Mouse (Mus musculus) limb, embryonic 14.5 days (tissue): ENCODE measurements around the gene Nsf. TPM values are rescaled to one million over a fixed set of nuclear protein-coding genes. Genes with fewer than 3 reads are reported as not detected.

Source experiments
- ATAC-seq: fragments of 200-750 bp; cut with Nextera tagmentation; 2 replicates; pipeline ENCODE4 v1.8.0; 2017; ENCODE audit warnings: low read depth, moderate number of reproducible peaks, moderate TSS enrichment; ENCODE audit not compliant: low FRiP score
- DNase-seq: peaks from one replicate; pipeline ENCODE4 v3.0.0-alpha.2; 2015; ENCODE audit warnings: low spot score
- H3K27ac ChIP-seq: fragments of 300-500 bp; sonication (generic); replicated peaks from 2 replicates; pipeline ENCODE4 v1.5.1; 2014; ENCODE audit warnings: low read depth, mild to moderate bottlenecking, low read length, moderate library complexity, mixed read lengths
- H3K27me3 ChIP-seq: fragments of 300-500 bp; sonication (generic); 2 replicates; pipeline ENCODE4 v1.6.1; 2014; ENCODE audit warnings: low read length, mixed read lengths; ENCODE audit not compliant: control insufficient read depth, insufficient read depth
- H3K36me3 ChIP-seq: fragments of 300-500 bp; sonication (generic); 2 replicates; pipeline ENCODE4 v1.6.1; 2014; ENCODE audit warnings: mild to moderate bottlenecking, low read length, moderate library complexity, mixed read lengths; ENCODE audit not compliant: control insufficient read depth, insufficient read depth
- H3K4me1 ChIP-seq: fragments of 300-500 bp; sonication (generic); 2 replicates; pipeline ENCODE4 v1.6.1; 2014; ENCODE audit warnings: antibody characterized with exemption, low read length, mixed read lengths; ENCODE audit not compliant: control insufficient read depth, insufficient read depth
- H3K4me2 ChIP-seq: fragments of 300-500 bp; sonication (generic); replicated peaks from 2 replicates; pipeline ENCODE4 v1.6.1; 2014; ENCODE audit warnings: low read depth, mild to moderate bottlenecking, low read length, moderate library complexity; ENCODE audit not compliant: severe bottlenecking
- H3K4me3 ChIP-seq: fragments of 300-500 bp; sonication (generic); replicated peaks from 2 replicates; pipeline ENCODE4 v1.5.1; 2014; ENCODE audit warnings: low read length
- H3K9ac ChIP-seq: fragments of 300-500 bp; sonication (generic); 2 replicates; pipeline ENCODE4 v1.6.1; 2014; ENCODE audit warnings: mild to moderate bottlenecking, low read depth, low read length, moderate library complexity; ENCODE audit not compliant: severe bottlenecking
- H3K9me3 ChIP-seq: fragments of 300-500 bp; sonication (generic); 2 replicates; pipeline ENCODE4 v1.6.1; 2016; ENCODE audit warnings: low read length; ENCODE audit not compliant: control insufficient read depth
- POLR2A ChIP-seq: fragments of 200-500 bp; IDR thresholded peaks from 2 replicates; pipeline ENCODE4 v1.8.0; 2012; ENCODE audit warnings: inconsistent platforms, mild to moderate bottlenecking, moderate library complexity, borderline replicate concordance; ENCODE audit not compliant: insufficient read depth, insufficient read length; ENCODE audit errors: extremely low read depth
- whole genome bisulfite sequencing: fragments of 180-500 bp; shearing (Covaris S2); extraction: QIAGEN DNeasy Blood & Tissue Kit; methylation state at CpG from one replicate; pipeline ENCODE4 v1.1.7; 2014; 5-methylcytosine and 5-hydroxymethylcytosine counted together
- polyA plus RNA-seq, 2 experiments: library from polyadenylated mRNA; depleted of rRNA in 1 of 2; stranded (reverse) in 1 of 2; unstranded in 1 of 2; fragments of >200 nt; fragmentation: Nextera tagmentation in 1 of 2; extraction: Ambion mirVana in 1 of 2; gene quantifications; 2 replicates each; pipeline versions ENCODE4 v1.2.1 to v1.2.3; 2012 to 2014

Gene Nsf
- polyA plus RNA-seq, 2 experiments, result 33.5 to 43.6 TPM

GRCm38 (mm10) chr11:103773387-103774227 lies 180.2 kb downstream of the Nsf start, which contains the start of gene Wnt3:
TSS of gene Wnt3 (plus strand) at chr11:103774150.
- peaks cover 77% of the 10 kb centered on the region for H3K27me3 ChIP-seq
- no peaks in the 10 kb centered on the region for H3K36me3 ChIP-seq
- peak within 1 kb of the TSS; percentile 36 for H3K9ac ChIP-seq
- H3K9me3 ChIP-seq, result no peaks in the 10 kb centered on the region
- H3K27ac ChIP-seq, result no peak within 1 kb of the TSS
- 0 out of 2 replicates have a peak, but pooled peaks cover 3% of the 10 kb centered on the region for H3K4me1 ChIP-seq
- ATAC-seq (no peak), DNase-seq (peak; percentile 27)
- H3K4me3 ChIP-seq, result peak within 1 kb of the TSS; percentile 32
- TF ChIP-seq POLR2A, result no peak
- under 1% methylated on average over 60 of the region's 60 CpGs for WGBS
- peak within 1 kb of the TSS; percentile 52 for H3K4me2 ChIP-seq

DNA sequence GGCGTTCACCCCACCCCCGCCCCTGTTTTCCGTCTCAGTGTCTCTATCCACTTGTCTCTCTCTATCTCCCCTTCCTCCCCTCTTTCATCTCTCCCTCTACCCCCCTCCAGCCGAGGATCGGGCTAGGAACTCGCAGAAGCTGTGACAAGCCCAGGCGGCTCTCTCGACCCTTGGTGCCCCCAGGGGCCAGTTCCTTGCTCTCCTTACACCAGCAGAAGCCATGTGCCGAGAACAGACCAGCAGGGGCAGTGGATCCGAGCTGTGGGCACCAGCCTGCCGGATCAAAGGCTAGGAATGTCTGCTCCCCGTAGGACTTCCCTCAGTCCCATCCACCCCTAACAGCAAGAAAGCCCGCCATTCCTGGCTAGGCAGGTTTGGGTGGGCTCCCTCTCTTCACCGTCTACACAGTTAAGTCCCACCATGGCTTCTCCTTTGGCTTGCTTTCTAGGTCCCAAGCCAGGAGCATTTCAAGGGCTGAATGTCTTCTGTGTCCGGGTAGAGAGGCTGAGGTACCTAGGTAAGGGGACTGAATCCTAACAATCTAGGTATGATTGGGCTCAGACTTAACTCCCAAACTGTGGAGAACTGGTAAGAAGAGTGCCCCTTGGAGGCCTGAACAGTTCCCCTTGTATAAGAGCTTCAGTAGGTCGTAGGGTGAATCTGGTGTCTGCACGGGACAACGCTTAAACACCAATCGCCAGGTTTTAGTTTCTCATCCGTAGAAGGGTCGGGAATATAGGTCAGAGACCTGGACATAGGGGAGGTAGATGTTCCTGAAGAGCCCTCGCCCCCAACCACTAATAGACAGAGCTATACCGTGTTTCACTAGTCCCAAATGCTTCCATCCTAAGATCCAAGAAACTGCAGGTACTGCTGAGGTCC lies 181.1 kb downstream of the Nsf start:
- Histone ChIP-seq H3K27ac (no peak overlapping the region), H3K9me3 (no peaks in the 10 kb centered on the region), H3K9ac (peak overlapping the region; percentile 21; the same call in 1 of the 2 replicates), H3K27me3 (peaks cover 77% of the 10 kb centered on the region), H3K4me1 (0 out of 2 replicates have a peak, but pooled peaks cover 3% of the 10 kb centered on the region), H3K36me3 (no peaks in the 10 kb centered on the region), H3K4me3 (peak overlapping the region; percentile 32), H3K4me2 (peak overlapping the region; percentile 52)
- TF ChIP-seq POLR2A, result no peak
- DNase-seq (no peak), ATAC-seq (no peak)
- WGBS, result 1% methylated on average over 23 of the region's 23 CpGs

Other genes with a start within 250 kb of the Nsf start
- gene Wnt9b, start 204.2 kb downstream of the Nsf start, polyA plus RNA-seq (2012; rRNA removed), result 0.62 and 0.63 TPM in 2 replicates
- gene Wnt9b, start 204.2 kb downstream of the Nsf start, polyA plus RNA-seq (2014; fragmentation: Nextera tagmentation; extraction: Ambion mirVana), result 0.47 and 0.80 TPM in 2 replicates
- gene Wnt3, start 179.9 kb downstream of the Nsf start, polyA plus RNA-seq (2012; rRNA removed), result 11.9 and 12.9 TPM in 2 replicates
- gene Wnt3, start 179.9 kb downstream of the Nsf start, polyA plus RNA-seq (2014; fragmentation: Nextera tagmentation; extraction: Ambion mirVana), result 19.1 and 20.7 TPM in 2 replicates
- 47.0 and 52.7 TPM in 2 replicates for gene Arf2, start 12.7 kb upstream of the Nsf start, polyA plus RNA-seq (2012; rRNA removed)
- gene Arf2, start 12.7 kb upstream of the Nsf start, polyA plus RNA-seq (2014; fragmentation: Nextera tagmentation; extraction: Ambion mirVana), result 75.2 and 78.7 TPM in 2 replicates
- 0.04 and 0.09 TPM in 2 replicates for gene Crhr1, start 178.8 kb upstream of the Nsf start, polyA plus RNA-seq (2012; rRNA removed)
- gene Crhr1, start 178.8 kb upstream of the Nsf start, polyA plus RNA-seq (2014; fragmentation: Nextera tagmentation; extraction: Ambion mirVana), result not detected in 2 replicates
- gene Sppl2c, start 232.3 kb upstream of the Nsf start, polyA plus RNA-seq (2012; rRNA removed), result not detected in 2 replicates
- not detected in 2 replicates for gene Sppl2c, start 232.3 kb upstream of the Nsf start, polyA plus RNA-seq (2014; fragmentation: Nextera tagmentation; extraction: Ambion mirVana)